Mouse (Mus musculus) small intestine, adult 2 months (tissue): Measurements from ENCODE around the gene Ddx50. TPM values are rescaled to one million over a fixed set of nuclear protein-coding genes. Genes with fewer than 3 reads are reported as not detected.

Experiments used
- H3K27ac ChIP-seq: fragments of 200-500 bp; 2 replicates; pipeline ENCODE4 v1.5.1; 2012; ENCODE audit warnings: low read depth, low read length, control low read depth, inconsistent platforms; ENCODE audit not compliant: insufficient read depth
- H3K27me3 ChIP-seq: fragments of 200-500 bp; 2 replicates; pipeline ENCODE4 v1.6.1; 2012; ENCODE audit warnings: mild to moderate bottlenecking, moderate library complexity, low read length, inconsistent platforms; ENCODE audit not compliant: control insufficient read depth, insufficient read depth
- H3K36me3 ChIP-seq: fragments of 200-500 bp; 2 replicates; pipeline ENCODE4 v1.6.1; 2012; ENCODE audit warnings: mild to moderate bottlenecking, low read length, control low read depth, inconsistent platforms; ENCODE audit not compliant: control insufficient read depth, insufficient read depth
- H3K4me1 ChIP-seq: fragments of 200-500 bp; 2 replicates; pipeline ENCODE4 v1.6.1; 2012; ENCODE audit warnings: low read length, inconsistent platforms, mixed read lengths; ENCODE audit not compliant: control insufficient read depth, insufficient read depth, insufficient read length
- H3K4me3 ChIP-seq: fragments of 200-500 bp; 2 replicates; pipeline ENCODE4 v1.5.1; 2012; ENCODE audit warnings: low read depth, mild to moderate bottlenecking, control low read depth, inconsistent platforms, low read length, moderate library complexity
- CTCF ChIP-seq: fragments of 200-500 bp; IDR thresholded peaks from 2 replicates; pipeline ENCODE4 v1.5.1; 2012; ENCODE audit warnings: low read depth, mild to moderate bottlenecking, control low read depth, inconsistent platforms, low read length, moderate library complexity, mixed read lengths; ENCODE audit not compliant: insufficient replicate concordance, insufficient read length; ENCODE audit errors: extremely low read depth
- POLR2A ChIP-seq: fragments of 200-500 bp; IDR thresholded peaks from 2 replicates; pipeline ENCODE4 v1.6.1; 2012; ENCODE audit warnings: low read depth, mild to moderate bottlenecking, control low read depth, inconsistent platforms, low read length, moderate library complexity
- WGBS: fragments of 180-500 bp; shearing (Covaris S2); methylation state at CpG from one replicate; pipeline ENCODE4 v1.1.7; 2018; 5-methylcytosine and 5-hydroxymethylcytosine counted together
- polyA plus RNA-seq: library from polyadenylated mRNA; depleted of rRNA; stranded (reverse); fragments of >200 nt; gene quantifications from 2 replicates; pipeline ENCODE4 v1.2.3, GENCODE M21; 2012

The Ddx50 gene
- polyA plus RNA-seq, 1 experiment: 2.8 TPM

- whole genome bisulfite sequencing: 76% methylated on average over 7 of the region's 7 CpGs
- Histone ChIP-seq H3K27me3 (no peaks in the 10 kb centered on the region), H3K36me3 (no peaks in the 10 kb centered on the region), H3K4me3 (no peak overlapping the region), H3K4me1 (no peaks in the 10 kb centered on the region), H3K27ac (no peak overlapping the region)
- TF ChIP-seq POLR2A: no peak
- TF ChIP-seq CTCF: no peak
Observed at GRCm38 (mm10) chr10:62656711-62657110, 5.7 kb upstream of the Ddx50 start.

GRCm38 (mm10) chr10:62651961-62652360, 943 bp upstream of the Ddx50 start:
- Histone ChIP-seq H3K4me3 (peak overlapping the region; percentile 83), H3K27me3 (no peaks in the 10 kb centered on the region), H3K36me3 (peaks cover 2% of the 10 kb centered on the region; the same call in 1 of the 2 replicates), H3K27ac (peak overlapping the region; percentile 77), H3K4me1 (no peaks in the 10 kb centered on the region)
- WGBS: 20% methylated on average over 3 of the region's 3 CpGs
- TF ChIP-seq POLR2A (no peak), CTCF (no peak)

DNA sequence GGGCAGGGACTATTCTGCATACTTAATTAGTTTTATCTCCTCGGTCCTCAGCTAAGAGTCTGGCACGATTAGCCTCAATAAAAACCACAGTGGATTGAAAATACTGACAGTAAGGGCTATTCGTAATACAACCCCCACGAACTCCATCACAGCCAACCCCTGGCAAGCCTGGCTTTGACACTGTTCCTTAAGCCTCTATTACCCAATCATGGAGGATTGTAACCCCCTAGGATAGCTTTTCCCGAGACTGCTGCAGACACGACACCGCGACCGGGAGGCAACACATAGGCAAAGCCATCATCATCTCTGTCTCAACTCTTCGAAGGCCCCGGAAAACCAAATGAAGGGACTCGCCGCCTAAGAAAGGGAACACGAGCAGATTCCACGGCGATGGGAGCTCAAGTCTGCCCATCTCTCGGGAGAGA, 648 bp downstream of the Ddx50 start:
- peak overlapping the region; percentile 57 for H3K27ac ChIP-seq
- H3K4me1 ChIP-seq: no peaks in the 10 kb centered on the region
- WGBS: under 1% methylated on average over 17 of the region's 17 CpGs
- H3K4me3 ChIP-seq: peak overlapping the region; percentile 83
- TF ChIP-seq POLR2A (no peak), CTCF (no peak)
- H3K27me3 ChIP-seq: no peaks in the 10 kb centered on the region
- H3K36me3 ChIP-seq: peaks cover 8% of the 10 kb centered on the region

- no peak for TF ChIP-seq POLR2A
- TF ChIP-seq CTCF: no peak
- Histone ChIP-seq H3K4me3 (no peak overlapping the region), H3K27me3 (no peaks in the 10 kb centered on the region), H3K4me1 (peaks cover 5% of the 10 kb centered on the region), H3K27ac (no peak overlapping the region), H3K36me3 (no peaks in the 10 kb centered on the region)
- 86% methylated on average over 3 of the region's 3 CpGs for WGBS
Observed at GRCm38 (mm10) chr10:62604161-62604560, 46.9 kb downstream of the Ddx50 start.

DNA sequence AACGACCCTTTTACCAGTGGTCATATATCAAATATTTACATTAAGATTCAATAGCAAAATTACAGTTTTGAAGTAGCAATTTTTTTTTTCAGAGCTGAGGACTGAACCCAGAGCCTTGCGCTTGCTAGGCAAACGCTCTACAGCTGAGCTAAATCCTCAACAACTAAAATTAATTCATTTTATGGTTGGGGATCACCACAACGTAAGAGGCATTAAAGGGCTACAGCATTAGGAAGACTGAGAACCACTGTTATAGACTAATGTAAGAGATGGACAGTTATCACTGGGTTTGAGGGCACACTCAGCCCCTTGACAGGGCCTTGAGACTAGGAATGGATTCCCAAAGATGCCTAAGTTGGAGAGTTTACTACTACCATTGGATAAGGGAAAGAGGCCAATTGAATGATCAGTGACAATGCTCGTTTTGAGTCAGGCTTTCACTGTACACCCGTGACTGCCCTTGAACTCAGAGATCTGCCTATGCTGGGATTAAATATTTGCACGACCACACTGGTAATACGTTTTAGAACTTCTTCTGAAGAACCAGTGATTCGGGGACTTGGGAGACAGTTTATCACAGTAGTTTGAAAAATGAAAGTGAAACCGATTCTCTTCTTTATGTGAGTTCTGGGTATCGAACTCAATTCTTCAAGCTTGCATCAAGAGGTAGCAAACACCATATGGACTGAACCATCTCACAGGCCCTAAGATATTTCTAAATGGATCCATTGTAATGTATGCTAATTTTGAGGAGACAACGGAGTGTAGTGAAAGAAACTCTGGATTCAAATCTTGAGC, 47.6 kb downstream of the Ddx50 start:
- H3K4me1 ChIP-seq: peaks cover 5% of the 10 kb centered on the region
- peaks cover 2% of the 10 kb centered on the region for H3K36me3 ChIP-seq
- no peaks in the 10 kb centered on the region for H3K27me3 ChIP-seq
- no peak overlapping the region for H3K4me3 ChIP-seq
- no peak for TF ChIP-seq POLR2A
- no peak for TF ChIP-seq CTCF
- WGBS: 60% methylated on average over 12 of the region's 12 CpGs
- no peak overlapping the region for H3K27ac ChIP-seq

DNA sequence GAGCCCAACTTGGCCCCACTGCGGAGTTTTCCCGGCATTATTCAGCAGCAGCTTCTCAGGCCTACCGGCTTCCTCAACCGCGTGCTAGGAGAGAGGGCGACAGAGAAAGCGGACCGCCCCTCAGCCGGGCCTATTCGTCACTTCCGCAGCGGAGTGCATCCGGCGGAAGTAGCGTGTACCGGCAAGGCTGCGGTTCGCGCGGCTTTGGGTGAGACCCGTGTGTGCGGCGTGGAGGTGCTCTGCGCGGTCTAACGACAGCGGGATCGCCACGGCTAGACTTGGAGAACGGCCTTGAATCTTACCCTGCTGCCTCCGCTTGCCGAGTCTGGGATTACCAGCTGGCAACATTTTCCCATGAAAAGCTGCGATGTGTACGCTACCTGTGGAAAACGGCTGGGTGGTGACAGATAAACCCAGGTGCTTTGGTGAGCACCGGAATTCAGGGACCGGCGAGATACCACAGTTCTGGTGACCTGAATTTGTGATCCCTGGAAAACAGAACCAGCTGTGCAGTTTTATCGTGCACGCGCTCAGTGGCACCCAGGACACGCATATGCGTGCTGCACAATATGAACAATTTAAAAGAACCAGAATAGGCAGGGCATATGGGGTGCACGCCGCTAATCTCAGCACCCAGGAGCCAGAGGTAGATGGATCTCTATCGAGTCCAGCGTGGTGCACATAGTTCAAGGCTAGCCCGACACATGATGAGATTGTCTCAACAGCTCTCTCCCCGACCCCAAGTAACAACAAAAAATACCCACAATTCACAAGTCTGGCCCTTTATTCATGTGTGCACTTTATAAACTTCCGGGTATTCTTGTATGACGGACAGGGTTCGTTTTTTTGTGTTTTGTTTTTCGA, 48.6 kb downstream of the Ddx50 start, which contains the start of gene Ddx21:
TSS of gene Ddx21 (minus strand) at position 105 of the 864 bp plus-strand sequence.
- H3K27ac ChIP-seq: peak within 1 kb of the TSS; percentile 65
- WGBS: 1% methylated on average over 53 of the region's 53 CpGs
- peaks cover 11% of the 10 kb centered on the region for H3K36me3 ChIP-seq
- H3K4me1 ChIP-seq: peaks cover 5% of the 10 kb centered on the region
- TF ChIP-seq CTCF: no peak
- TF ChIP-seq POLR2A: peak; percentile 68
- H3K4me3 ChIP-seq: peak within 1 kb of the TSS; percentile 93
- no peaks in the 10 kb centered on the region for H3K27me3 ChIP-seq

GRCm38 (mm10) chr10:62601833-62602176, 49.2 kb downstream of the Ddx50 start:
- peak overlapping the region; percentile 93 for H3K4me3 ChIP-seq
- WGBS: under 1% methylated on average over 23 of the region's 23 CpGs
- H3K4me1 ChIP-seq: peaks cover 5% of the 10 kb centered on the region
- peaks cover 14% of the 10 kb centered on the region for H3K36me3 ChIP-seq
- TF ChIP-seq CTCF (no peak), POLR2A (no peak)
- no peaks in the 10 kb centered on the region for H3K27me3 ChIP-seq
- peak overlapping the region; percentile 57 for H3K27ac ChIP-seq
